Mouse (Mus musculus): ENCODE measurements at regions not wholly inside any gene's neighbourhood (a gene's known extent, or its start where the extent isn't known, plus 50 kb on each side); places are given as distances from the start of the nearest gene placed in this dataset.
"Not testable (repeated sequence)": the region's sequence is repeated elsewhere in the genome, so short reads cannot be mapped to it uniquely, and the experiment has no call there.

- no peak for DNase-seq
These were observed 740.9 kb downstream of the Abca13 start for GRCm38 (mm10) chr11:9932360-9933265.

GRCm38 (mm10) chr11:9962696-9963202 is 771.0 kb downstream of the Abca13 start:
- DNase-seq = no peak

DNA sequence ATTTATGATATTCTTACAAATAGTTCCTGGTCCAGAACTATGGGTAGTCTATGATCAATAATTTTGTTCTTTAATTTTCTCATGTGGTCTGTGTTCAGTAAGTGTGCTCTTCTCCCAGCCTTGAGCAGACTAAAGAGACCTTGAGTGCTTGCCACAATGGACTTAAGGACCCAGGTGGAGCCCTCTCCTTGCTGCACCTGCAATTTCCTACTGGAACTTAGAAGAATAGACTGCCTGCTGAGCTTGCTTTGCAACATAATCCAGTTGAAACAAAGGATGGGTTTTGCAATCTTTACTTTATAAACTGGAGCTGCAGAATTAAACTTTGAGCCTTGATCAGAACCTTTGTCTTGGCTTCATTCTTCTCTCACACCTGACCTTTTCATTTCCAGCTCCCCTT is 791.2 kb downstream of the Abca13 start:
- no peak for DNase-seq

DNA sequence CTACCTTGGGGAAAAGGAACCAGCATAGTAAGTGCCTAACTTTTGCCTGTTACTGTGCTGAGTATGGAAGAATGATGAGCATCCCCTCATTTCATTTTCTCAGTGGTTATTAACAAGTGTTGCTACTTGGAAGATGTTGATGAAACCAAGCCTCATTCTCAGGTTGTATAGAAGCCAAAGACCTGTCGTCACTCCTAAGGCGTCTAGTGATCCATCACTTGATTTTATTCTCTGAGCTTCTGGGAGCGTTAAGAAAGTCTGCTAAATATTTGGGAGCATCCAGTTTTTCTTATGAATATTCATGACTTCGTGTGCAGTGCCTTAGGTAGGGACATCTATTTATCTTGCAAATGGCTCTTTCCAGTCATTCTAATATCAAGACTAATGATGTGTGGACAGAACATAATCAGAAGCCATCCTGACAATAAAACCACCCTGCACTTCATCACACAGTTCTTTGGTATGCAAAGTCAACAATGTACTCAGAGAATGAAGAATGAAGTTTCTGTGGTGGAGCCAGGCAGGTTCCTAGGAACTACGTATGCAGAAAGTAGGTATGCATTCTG is 802.9 kb downstream of the Abca13 start:
- DNase-seq = no peak

- DNase-seq = no peak
These were observed 803.6 kb downstream of the Abca13 start for GRCm38 (mm10) chr11:9995356-9995755.

GRCm38 (mm10) chr11:9997532-9998138 is 805.9 kb downstream of the Abca13 start:
- DNase-seq = no peak

DNA sequence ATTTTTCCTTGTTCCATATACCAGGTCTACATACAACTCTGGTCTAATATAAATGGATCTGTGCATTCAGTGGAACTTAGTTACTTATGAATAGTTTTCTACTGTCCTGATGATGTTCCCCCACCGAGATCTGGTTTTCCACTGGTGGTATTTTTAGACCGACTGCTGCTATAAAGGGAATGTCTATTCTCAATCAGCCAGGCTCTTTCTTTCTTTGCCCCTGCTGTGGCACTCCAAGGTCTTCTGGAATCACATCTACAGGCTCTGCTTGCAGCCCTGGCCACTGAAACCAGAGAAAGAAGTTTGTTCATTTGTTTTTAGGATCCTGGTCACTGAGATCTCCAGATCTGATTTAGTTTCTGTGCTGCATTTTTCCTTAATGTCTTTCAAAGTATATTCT is 810.4 kb downstream of the Abca13 start:
- DNase-seq = no peak

GRCm38 (mm10) chr11:10006881-10007280 is 815.1 kb downstream of the Abca13 start:
- DNase-seq = no peak

DNA sequence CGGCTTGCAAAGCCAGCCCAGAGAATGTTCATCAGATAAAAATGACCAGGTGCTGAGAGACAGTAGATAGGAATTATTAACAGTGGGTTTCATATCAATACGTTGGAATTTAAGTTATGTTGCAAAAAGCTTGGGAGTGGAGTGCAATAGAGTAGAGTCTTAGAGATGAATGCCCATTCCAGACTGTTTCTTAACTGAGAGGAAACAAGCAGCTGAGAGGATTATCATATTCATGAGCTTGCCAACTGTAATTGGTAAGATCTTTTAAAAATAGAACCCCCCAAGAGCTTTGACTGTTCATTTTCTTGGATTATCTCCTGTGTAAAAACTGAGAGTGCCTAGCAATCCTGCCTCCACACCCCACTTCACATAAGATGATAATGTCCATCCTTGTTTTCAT is 854.9 kb downstream of the Abca13 start:
- DNase-seq = no peak

GRCm38 (mm10) chr11:10051584-10052210 is 860.0 kb downstream of the Abca13 start:
- no peak for DNase-seq

DNA sequence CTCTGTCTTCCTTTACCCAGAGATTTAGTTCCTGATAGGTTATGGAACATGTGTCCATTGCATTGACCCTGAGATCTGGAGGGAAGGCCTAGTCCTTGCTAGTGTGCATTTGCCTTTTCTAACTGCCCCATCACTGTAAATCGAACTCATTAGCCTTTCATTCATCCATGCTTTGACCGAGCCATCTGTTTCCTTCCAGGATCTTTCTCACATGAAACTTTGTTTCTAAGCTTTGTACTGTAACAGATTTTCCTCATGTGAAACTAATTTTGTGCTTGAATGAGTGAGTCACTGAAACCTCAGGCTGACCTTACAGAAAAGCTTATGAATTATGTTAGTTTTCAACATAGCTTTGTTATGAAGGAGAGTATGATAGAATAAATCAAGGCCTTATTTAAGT is 880.1 kb downstream of the Abca13 start:
- DNase-seq = no peak

- DNase-seq = no peak
These were observed 896.2 kb downstream of the Abca13 start for GRCm38 (mm10) chr11:10087939-10088338.

DNA sequence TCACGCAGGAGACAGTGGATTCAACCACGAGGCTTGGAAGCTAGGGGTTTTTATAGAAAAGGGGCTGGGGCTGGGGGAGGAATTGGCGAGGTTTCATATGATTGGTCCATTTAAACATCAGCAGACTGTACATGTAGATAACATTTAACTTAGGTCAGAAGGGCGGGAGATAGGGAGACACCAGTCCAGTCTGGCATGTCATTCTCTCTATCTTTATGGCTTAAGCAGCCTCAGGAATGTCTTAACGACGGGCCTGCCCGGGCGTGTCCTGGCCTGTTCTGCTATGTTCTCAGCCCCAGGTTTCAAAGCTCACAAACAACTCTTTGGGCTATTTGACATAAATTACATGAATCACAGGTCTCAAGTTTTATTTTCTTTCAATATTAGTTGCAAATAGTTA is 910.6 kb downstream of the Abca13 start:
- not testable (repeated sequence) for DNase-seq

DNA sequence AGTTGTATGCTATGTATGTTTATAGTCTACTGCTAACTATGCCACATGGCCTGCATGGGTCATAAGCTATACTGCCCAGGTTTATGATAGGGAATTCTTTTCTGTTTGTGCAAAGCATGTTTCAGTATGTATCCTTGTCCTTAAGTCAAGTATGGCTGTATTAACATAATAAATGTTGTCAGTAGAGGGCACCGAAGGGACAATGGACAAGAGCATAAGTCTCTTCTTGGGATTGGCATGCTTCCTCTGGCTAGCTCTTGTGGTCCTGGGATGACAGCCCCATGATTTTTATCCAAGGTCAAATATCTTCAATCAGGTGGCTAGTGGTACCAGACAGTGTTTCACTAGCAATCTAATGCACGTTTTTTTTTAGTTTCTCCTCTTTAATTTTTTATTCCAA is 913.3 kb downstream of the Abca13 start:
- DNase-seq = no peak

DNA sequence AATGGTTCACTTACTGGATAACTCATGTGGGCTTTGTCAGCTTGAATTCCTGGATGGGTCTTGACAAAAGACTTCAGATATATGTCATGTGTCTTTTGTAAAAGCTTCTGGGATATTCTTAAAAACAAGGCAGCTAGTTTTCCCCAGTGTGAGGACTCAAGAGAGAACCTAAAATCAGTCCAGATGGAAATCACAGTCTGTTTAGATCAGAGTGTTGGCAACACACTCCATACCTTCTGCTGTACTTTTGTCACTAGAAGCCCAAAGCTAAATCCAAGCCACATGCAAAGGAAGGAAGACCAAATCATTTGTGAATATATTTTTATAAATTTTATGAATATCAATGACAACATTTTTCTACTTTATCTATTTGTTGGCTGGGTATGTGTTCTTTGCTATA is 950.4 kb downstream of the Abca13 start:
- no peak for DNase-seq

- no peak for DNase-seq
These were observed 957.4 kb downstream of the Abca13 start for GRCm38 (mm10) chr11:10149160-10149559.

DNA sequence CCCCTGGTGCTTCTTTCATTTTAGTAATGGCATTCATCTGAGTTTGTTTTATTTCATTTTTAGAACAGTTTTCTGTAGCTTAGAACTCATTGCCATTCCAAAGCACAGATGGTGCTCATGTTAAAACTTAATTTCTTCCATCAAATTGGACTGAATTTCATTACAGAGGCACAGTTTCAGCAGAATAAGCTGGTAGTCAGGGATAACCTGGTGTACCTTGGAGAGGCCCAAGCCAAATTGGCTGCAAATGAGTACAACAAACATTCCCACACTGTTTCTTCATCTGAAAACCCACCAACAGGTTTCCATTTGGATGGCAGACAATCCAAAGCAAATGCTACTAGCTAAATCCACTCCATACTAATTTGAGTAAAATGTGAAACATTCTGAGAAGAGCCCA is 960.2 kb upstream of the Vwc2 start:
- DNase-seq = no peak

GRCm38 (mm10) chr11:10193738-10194137 is 920.3 kb upstream of the Vwc2 start:
- no peak for DNase-seq

DNA sequence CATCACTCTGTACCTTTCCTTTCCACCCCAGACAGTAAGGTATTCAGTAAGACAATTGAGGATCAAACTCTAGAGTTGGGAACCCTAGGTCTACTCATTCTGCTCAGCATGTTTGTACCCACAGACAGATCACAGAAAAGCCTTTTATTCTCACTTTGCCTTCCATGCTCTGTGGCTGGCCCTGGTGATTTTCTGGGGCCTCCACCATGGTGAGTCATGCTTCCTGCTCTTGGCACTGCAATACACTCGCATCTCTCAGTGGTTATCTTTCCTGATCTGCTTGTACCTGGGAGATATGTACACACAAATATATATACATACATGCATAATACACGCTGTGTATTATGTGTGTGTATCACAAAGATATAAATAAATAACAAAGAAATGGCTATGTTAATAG is 919.2 kb upstream of the Vwc2 start:
- DNase-seq = no peak

DNA sequence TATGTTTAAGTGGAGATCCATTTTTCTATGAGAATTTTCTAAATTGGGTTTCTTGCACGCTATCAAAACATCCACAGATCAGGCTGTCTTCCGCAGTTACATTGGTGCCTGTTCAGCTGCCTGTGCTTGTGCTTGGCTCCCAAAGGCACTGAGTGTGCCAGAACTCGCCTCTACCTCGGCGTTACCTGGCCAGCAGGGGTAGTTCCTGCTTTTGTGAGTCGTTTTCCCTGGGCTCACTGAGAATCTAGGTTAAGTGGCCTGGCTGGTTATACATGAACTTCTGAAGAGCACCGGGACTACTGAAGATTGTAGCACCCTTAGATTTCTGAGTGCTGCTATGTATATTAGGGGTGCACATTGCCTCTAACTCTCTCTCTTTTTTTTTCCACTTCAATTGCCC is 913.0 kb upstream of the Vwc2 start:
- DNase-seq = peak; percentile 41

- no peak for DNase-seq
These were observed 908.8 kb upstream of the Vwc2 start for GRCm38 (mm10) chr11:10205257-10205656.
